Mouse (Mus musculus): ENCODE measurements around the gene Zfp715. TPM values are rescaled to one million over a fixed set of nuclear protein-coding genes. Genes with fewer than 3 reads are reported as not detected.
A peak's percentile ranks its signal among the peaks of the same experiment; 100 is the strongest.
"Not testable (repeated sequence)": the region's sequence is repeated elsewhere in the genome, so short reads cannot be mapped to it uniquely, and the experiment has no call there.

The Zfp715 gene
- 10 to 100 TPM; 18.9 to 20.6 TPM for total RNA-seq (2021)
- long read RNA-seq, experiment 1, full-length matches to known transcripts = 6 of 20 reads
- long read RNA-seq, experiment 1, partial matches to known transcripts = 2 of 20 reads
- long read RNA-seq, experiment 1, other reads (novel, unspliced or antisense) = 12 of 20 reads
- long read RNA-seq, experiment 2, full-length matches to known transcripts = 3 of 15 reads
- long read RNA-seq, experiment 2, partial matches to known transcripts = 0 of 15 reads
- long read RNA-seq, experiment 2, other reads (novel, unspliced or antisense) = 12 of 15 reads

- DNase-seq (ENCODE audit: low spot score in 2 of 2) = peak; percentile 90 to 99
- intact Hi-C loops (cut with DNase I) = loop anchor here (10.0 kb wide), 2 partner anchors 132 to 272 kb away; partner anchors contain the start of genes Cldnd2, Etfb and Gm45233
Observed at GRCm38 (mm10) chr7:43313013-43313428, at the start of gene Zfp715. TSS of gene Zfp715 (minus strand) at chr7:43313294.

- intact Hi-C loops (cut with DNase I) = no loop called here
- DNase-seq (ENCODE audit: low spot score in 2 of 2) = no peak
Observed at GRCm38 (mm10) chr7:43362021-43362420, 48.9 kb upstream of the Zfp715 start.

- DNase-seq (ENCODE audit: low spot score in 2 of 2) = no peak
- intact Hi-C loops (cut with DNase I) = no loop called here
Observed at GRCm38 (mm10) chr7:43361442-43361841, 48.3 kb upstream of the Zfp715 start.

GRCm38 (mm10) chr7:43358556-43358955 lies 45.5 kb upstream of the Zfp715 start:
- intact Hi-C loops (cut with DNase I) = no loop called here
- DNase-seq (ENCODE audit: low spot score in 2 of 2) = no peak

- intact Hi-C loops (cut with DNase I) = no loop called here
- peak in 1 of 2 experiments; percentile 15 for DNase-seq (ENCODE audit: low spot score in 2 of 2)
Observed at GRCm38 (mm10) chr7:43354893-43355835, 42.1 kb upstream of the Zfp715 start.

- DNase-seq (ENCODE audit: low spot score in 2 of 2) = no peak
- intact Hi-C loops (cut with DNase I) = no loop called here
Observed at GRCm38 (mm10) chr7:43353758-43354157, 40.7 kb upstream of the Zfp715 start.

- DNase-seq (ENCODE audit: low spot score in 2 of 2) = peak; percentile 9 to 18
Observed at GRCm38 (mm10) chr7:43353118-43353517, 40.0 kb upstream of the Zfp715 start.

GRCm38 (mm10) chr7:43351154-43351553 lies 38.1 kb upstream of the Zfp715 start, which contains the start of gene Siglecf:
TSS of gene Siglecf (plus strand) at chr7:43351341.
- no peak for DNase-seq (ENCODE audit: low spot score in 2 of 2)
- intact Hi-C loops (cut with DNase I) = no loop called here

More at GRCm38 (mm10) chr7:43353118-43353517, 40.0 kb upstream of the Zfp715 start:
- intact Hi-C loops (cut with DNase I) = no loop called here

- intact Hi-C loops (cut with DNase I); DNase-seq (ENCODE audit: low spot score in 2 of 2): not testable (repeated sequence)
Observed at GRCm38 (mm10) chr7:43349623-43350022, 36.5 kb upstream of the Zfp715 start.

GRCm38 (mm10) chr7:43346571-43346970 lies 33.5 kb upstream of the Zfp715 start:
- intact Hi-C loops (cut with DNase I) = no loop called here
- no peak for DNase-seq (ENCODE audit: low spot score in 2 of 2)

GRCm38 (mm10) chr7:43346148-43346547 lies 33.1 kb upstream of the Zfp715 start:
- DNase-seq (ENCODE audit: low spot score in 2 of 2) = no peak
- intact Hi-C loops (cut with DNase I) = no loop called here

- intact Hi-C loops (cut with DNase I) = no loop called here
- no peak for DNase-seq (ENCODE audit: low spot score in 2 of 2)
Observed at GRCm38 (mm10) chr7:43344491-43344890, 31.4 kb upstream of the Zfp715 start.

GRCm38 (mm10) chr7:43344020-43344419 lies 30.9 kb upstream of the Zfp715 start:
- DNase-seq (ENCODE audit: low spot score in 2 of 2) = no peak
- intact Hi-C loops (cut with DNase I) = no loop called here

GRCm38 (mm10) chr7:43343191-43343590 lies 30.1 kb upstream of the Zfp715 start:
- intact Hi-C loops (cut with DNase I) = no loop called here
- no peak for DNase-seq (ENCODE audit: low spot score in 2 of 2)

GRCm38 (mm10) chr7:43340771-43341170 lies 27.7 kb upstream of the Zfp715 start:
- intact Hi-C loops (cut with DNase I) = no loop called here
- no peak for DNase-seq (ENCODE audit: low spot score in 2 of 2)

- intact Hi-C loops (cut with DNase I) = no loop called here
- DNase-seq (ENCODE audit: low spot score in 2 of 2) = no peak
Observed at GRCm38 (mm10) chr7:43333899-43334298, 20.8 kb upstream of the Zfp715 start.

GRCm38 (mm10) chr7:43333203-43333602 lies 20.1 kb upstream of the Zfp715 start:
- peak in 1 of 2 experiments; percentile 11 for DNase-seq (ENCODE audit: low spot score in 2 of 2)
- intact Hi-C loops (cut with DNase I) = no loop called here

GRCm38 (mm10) chr7:43328101-43328500 lies 15.0 kb upstream of the Zfp715 start:
- no peak for DNase-seq (ENCODE audit: low spot score in 2 of 2)
- intact Hi-C loops (cut with DNase I) = no loop called here

- DNase-seq (ENCODE audit: low spot score in 2 of 2) = peak; percentile 25 to 42
- intact Hi-C loops (cut with DNase I) = no loop called here
Observed at GRCm38 (mm10) chr7:43326223-43326780, 13.2 kb upstream of the Zfp715 start.

Measured in left cerebral cortex, postnatal 14 days (tissue).